Mouse (Mus musculus): ENCODE results near the gene Socs7.

- TF ChIP-seq CTCF (IDR thresholded peaks at IDR 0.05; ENCODE audit: extremely low read depth, insufficient read depth, low read length) (no peak), POLR2A (IDR thresholded peaks at IDR 0.05; ENCODE audit: extremely low read depth, insufficient read depth, low read length) (no peak)
These were observed 41.9 kb downstream of the Socs7 start for GRCm38 (mm10) chr11:97404184-97404760.

All from cortical plate, adult 2 months (tissue).